Mouse (Mus musculus): ENCODE measurements around the gene Haao. TPM values are rescaled to one million over a fixed set of nuclear protein-coding genes. Genes with fewer than 3 reads are reported as not detected.

The Haao gene
- polyA plus RNA-seq, 1 experiment = not detected

GRCm38 (mm10) chr17:83891864-83892263, 44.1 kb upstream of the Haao start:
- H3K4me2 ChIP-seq (ENCODE audit: low read depth) = no peak overlapping the region
- H3K36me3 ChIP-seq (ENCODE audit: control insufficient read depth, insufficient read depth) = no peaks in the 10 kb centered on the region
- no peaks in the 10 kb centered on the region for H3K79me2 ChIP-seq (ENCODE audit: control insufficient read depth, insufficient read depth)
- no peaks in the 10 kb centered on the region for H3K27me3 ChIP-seq (ENCODE audit: control insufficient read depth, insufficient read depth, insufficient read length)
- no peak overlapping the region for H3K4me3 ChIP-seq
- H3ac ChIP-seq (ENCODE audit: control insufficient read depth, insufficient read length) = no peak overlapping the region
- no peak for TF ChIP-seq POLR2AphosphoS2 (IDR thresholded peaks at IDR 0.05; ENCODE audit: insufficient read length, low read depth)

GRCm38 (mm10) chr17:83890373-83890696, 42.6 kb upstream of the Haao start:
- Histone ChIP-seq H3K79me2 (ENCODE audit: control insufficient read depth, insufficient read depth) (no peaks in the 10 kb centered on the region), H3K27me3 (ENCODE audit: control insufficient read depth, insufficient read depth, insufficient read length) (no peaks in the 10 kb centered on the region), H3K4me2 (ENCODE audit: low read depth) (no peak overlapping the region), H3K4me3 (no peak overlapping the region), H3ac (ENCODE audit: control insufficient read depth, insufficient read length) (no peak overlapping the region), H3K36me3 (ENCODE audit: control insufficient read depth, insufficient read depth) (no peaks in the 10 kb centered on the region)
- no peak for TF ChIP-seq MYOG (IDR thresholded peaks at IDR 0.05; ENCODE audit: control insufficient read depth in 1 of 3, insufficient read depth in 1 of 3, insufficient read length in 2 of 3, low read depth in 2 of 3)
- TF ChIP-seq POLR2AphosphoS2 (IDR thresholded peaks at IDR 0.05; ENCODE audit: insufficient read length, low read depth) = no peak
- no peak for TF ChIP-seq MYOD1 (IDR thresholded peaks at IDR 0.05; ENCODE audit: control insufficient read depth in 1 of 3, insufficient read length in 2 of 3, low read depth in 2 of 3)
- TF ChIP-seq E2F4 (IDR thresholded peaks at IDR 0.05; ENCODE audit: insufficient read depth) = no peak
- no peak for TF ChIP-seq CEBPB (IDR thresholded peaks at IDR 0.05; ENCODE audit: insufficient read depth, poor library complexity, severe bottlenecking)
- TF ChIP-seq TCF3 (IDR thresholded peaks at IDR 0.05; ENCODE audit: insufficient read length, low read depth) = no peak
- TF ChIP-seq MAX (IDR thresholded peaks at IDR 0.05; ENCODE audit: low read depth) = no peak
- no peak for TF ChIP-seq SRF (IDR thresholded peaks at IDR 0.05; ENCODE audit: control insufficient read depth, insufficient read length, low read depth)
- no peak for TF ChIP-seq TCF12 (IDR thresholded peaks at IDR 0.05; ENCODE audit: insufficient read depth, poor library complexity, severe bottlenecking)

- Histone ChIP-seq H3K27me3 (ENCODE audit: control insufficient read depth, insufficient read depth, insufficient read length) (no peaks in the 10 kb centered on the region), H3K36me3 (ENCODE audit: control insufficient read depth, insufficient read depth) (no peaks in the 10 kb centered on the region), H3K79me2 (ENCODE audit: control insufficient read depth, insufficient read depth) (no peaks in the 10 kb centered on the region), H3ac (ENCODE audit: control insufficient read depth, insufficient read length) (no peak overlapping the region), H3K4me2 (ENCODE audit: low read depth) (peak overlapping the region; percentile 18), H3K4me3 (no peak overlapping the region)
- no peak for TF ChIP-seq POLR2AphosphoS2 (IDR thresholded peaks at IDR 0.05; ENCODE audit: insufficient read length, low read depth)
- no peak for TF ChIP-seq MYOG (IDR thresholded peaks at IDR 0.05; ENCODE audit: control insufficient read depth in 1 of 3, insufficient read depth in 1 of 3, insufficient read length in 2 of 3, low read depth in 2 of 3)
- no peak for TF ChIP-seq MYOD1 (IDR thresholded peaks at IDR 0.05; ENCODE audit: control insufficient read depth in 1 of 3, insufficient read length in 2 of 3, low read depth in 2 of 3)
- no peak for TF ChIP-seq CEBPB (IDR thresholded peaks at IDR 0.05; ENCODE audit: insufficient read depth, poor library complexity, severe bottlenecking)
- no peak for TF ChIP-seq MAX (IDR thresholded peaks at IDR 0.05; ENCODE audit: low read depth)
- TF ChIP-seq REST (IDR thresholded peaks at IDR 0.05; ENCODE audit: insufficient read depth, insufficient read length) = no peak
- no peak for TF ChIP-seq SRF (IDR thresholded peaks at IDR 0.05; ENCODE audit: control insufficient read depth, insufficient read length, low read depth)
- no peak for TF ChIP-seq USF1 (IDR thresholded peaks at IDR 0.05; ENCODE audit: low read depth)
- no peak for TF ChIP-seq TCF12 (IDR thresholded peaks at IDR 0.05; ENCODE audit: insufficient read depth, poor library complexity, severe bottlenecking)
- TF ChIP-seq E2F4 (IDR thresholded peaks at IDR 0.05; ENCODE audit: insufficient read depth) = no peak
- TF ChIP-seq POLR2A (IDR thresholded peaks at IDR 0.05; ENCODE audit: insufficient read length, low read depth) = no peak
These were observed 42.1 kb upstream of the Haao start for GRCm38 (mm10) chr17:83889691-83890372.

- Histone ChIP-seq H3ac (ENCODE audit: control insufficient read depth, insufficient read length) (no peak overlapping the region), H3K4me3 (no peak overlapping the region), H3K4me2 (ENCODE audit: low read depth) (no peak overlapping the region), H3K79me2 (ENCODE audit: control insufficient read depth, insufficient read depth) (no peaks in the 10 kb centered on the region), H3K36me3 (ENCODE audit: control insufficient read depth, insufficient read depth) (no peaks in the 10 kb centered on the region), H3K27me3 (ENCODE audit: control insufficient read depth, insufficient read depth, insufficient read length) (no peaks in the 10 kb centered on the region)
- TF ChIP-seq E2F4 (IDR thresholded peaks at IDR 0.05; ENCODE audit: insufficient read depth) (no peak), CEBPB (IDR thresholded peaks at IDR 0.05; ENCODE audit: insufficient read depth, poor library complexity, severe bottlenecking) (no peak)
These were observed 41.5 kb upstream of the Haao start for GRCm38 (mm10) chr17:83889329-83889690.

GRCm38 (mm10) chr17:83887241-83887640, 39.5 kb upstream of the Haao start:
- no peaks in the 10 kb centered on the region for H3K79me2 ChIP-seq (ENCODE audit: control insufficient read depth, insufficient read depth)
- H3K36me3 ChIP-seq (ENCODE audit: control insufficient read depth, insufficient read depth) = no peaks in the 10 kb centered on the region
- TF ChIP-seq POLR2A (IDR thresholded peaks at IDR 0.05; ENCODE audit: insufficient read length, low read depth) = no peak
- no peak overlapping the region for H3K4me2 ChIP-seq (ENCODE audit: low read depth)
- no peak overlapping the region for H3ac ChIP-seq (ENCODE audit: control insufficient read depth, insufficient read length)
- H3K27me3 ChIP-seq (ENCODE audit: control insufficient read depth, insufficient read depth, insufficient read length) = no peaks in the 10 kb centered on the region
- H3K4me3 ChIP-seq = no peak overlapping the region

GRCm38 (mm10) chr17:83886395-83886794, 38.6 kb upstream of the Haao start:
- H3K27me3 ChIP-seq (ENCODE audit: control insufficient read depth, insufficient read depth, insufficient read length) = no peaks in the 10 kb centered on the region
- no peak for TF ChIP-seq TCF3 (IDR thresholded peaks at IDR 0.05; ENCODE audit: insufficient read length, low read depth)
- no peak for TF ChIP-seq MAX (IDR thresholded peaks at IDR 0.05; ENCODE audit: low read depth)
- TF ChIP-seq CEBPB (IDR thresholded peaks at IDR 0.05; ENCODE audit: insufficient read depth, poor library complexity, severe bottlenecking) = no peak
- TF ChIP-seq USF1 (IDR thresholded peaks at IDR 0.05; ENCODE audit: low read depth) = no peak
- TF ChIP-seq POLR2A (IDR thresholded peaks at IDR 0.05; ENCODE audit: insufficient read length, low read depth) = no peak
- TF ChIP-seq REST (IDR thresholded peaks at IDR 0.05; ENCODE audit: insufficient read depth, insufficient read length) = no peak
- no peak for TF ChIP-seq POLR2AphosphoS2 (IDR thresholded peaks at IDR 0.05; ENCODE audit: insufficient read length, low read depth)
- no peak for TF ChIP-seq MYOD1 (IDR thresholded peaks at IDR 0.05; ENCODE audit: control insufficient read depth in 1 of 3, insufficient read length in 2 of 3, low read depth in 2 of 3)
- TF ChIP-seq MYOG (IDR thresholded peaks at IDR 0.05; ENCODE audit: control insufficient read depth in 1 of 3, insufficient read depth in 1 of 3, insufficient read length in 2 of 3, low read depth in 2 of 3) = no peak

More at GRCm38 (mm10) chr17:83886395-83886794, 38.6 kb upstream of the Haao start:
- Histone ChIP-seq H3K4me3 (no peak overlapping the region), H3K4me2 (ENCODE audit: low read depth) (no peak overlapping the region), H3ac (ENCODE audit: control insufficient read depth, insufficient read length) (no peak overlapping the region), H3K36me3 (ENCODE audit: control insufficient read depth, insufficient read depth) (no peaks in the 10 kb centered on the region), H3K79me2 (ENCODE audit: control insufficient read depth, insufficient read depth) (no peaks in the 10 kb centered on the region)
